Mouse (Mus musculus): ENCODE measurements at regions not wholly inside any gene's neighbourhood (a gene's known extent, or its start where the extent isn't known, plus 50 kb on each side); places are given as distances from the start of the nearest gene placed in this dataset.

DNA sequence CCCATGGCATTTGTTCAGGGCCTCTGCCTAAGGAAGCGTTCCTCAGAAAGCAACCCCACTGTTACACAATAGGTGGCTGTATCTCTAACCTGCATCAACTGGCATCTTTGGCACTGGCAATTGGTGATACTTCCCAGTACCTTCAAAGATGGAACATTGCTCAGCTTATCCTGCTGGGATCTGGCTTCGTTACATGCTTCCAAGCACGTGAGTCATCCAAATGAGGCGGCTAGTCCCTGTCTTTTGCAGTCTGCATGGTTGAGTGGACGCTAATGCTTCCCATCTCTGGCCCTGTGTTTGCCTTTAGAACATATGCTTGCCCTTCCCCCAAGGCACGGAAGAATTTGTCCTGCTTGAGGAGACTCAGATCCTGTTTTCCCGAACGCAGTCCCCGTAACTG, 380.2 kb downstream of the Atp23 start:
- Histone ChIP-seq H3K4me1 (replicated peaks) (peaks cover 12% of the 10 kb centered on the region), H3K36me3 (no peaks in the 10 kb centered on the region), H3K27ac (replicated peaks) (no peak overlapping the region), H3K9me3 (peaks cover 6% of the 10 kb centered on the region; the same call in 1 of the 2 replicates), H3K4me3 (no peak overlapping the region), H3K9ac (no peak overlapping the region), H3K4me2 (no peak overlapping the region), H3K27me3 (no peaks in the 10 kb centered on the region)
- 49% methylated on average over 9 of the region's 9 CpGs for WGBS
- ATAC-seq (ENCODE audit: low read depth): no peak

DNA sequence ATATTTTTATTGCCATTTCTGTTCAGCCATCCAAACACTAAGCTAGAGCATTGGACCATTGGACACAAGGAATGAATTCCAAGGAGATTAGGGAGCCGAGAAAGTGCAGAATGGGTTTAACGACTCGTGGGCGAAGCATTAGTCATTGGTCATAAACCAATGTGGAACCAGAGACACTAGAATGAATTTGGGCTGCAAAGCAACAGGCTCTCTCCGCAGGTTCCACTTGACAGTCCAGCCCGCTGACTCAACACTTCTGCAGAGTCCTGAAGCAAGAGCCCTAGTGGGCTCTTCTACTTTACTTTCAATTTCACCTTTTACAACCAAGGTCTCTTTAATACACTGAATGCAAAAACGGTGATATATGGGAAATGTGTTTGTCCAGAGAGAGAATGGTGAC, 388.0 kb downstream of the Atp23 start:
- Histone ChIP-seq H3K9ac (no peak overlapping the region), H3K27me3 (no peaks in the 10 kb centered on the region), H3K9me3 (peaks cover 6% of the 10 kb centered on the region; the same call in 1 of the 2 replicates), H3K27ac (replicated peaks) (no peak overlapping the region), H3K4me3 (no peak overlapping the region), H3K4me2 (no peak overlapping the region), H3K4me1 (replicated peaks) (no peaks in the 10 kb centered on the region), H3K36me3 (no peaks in the 10 kb centered on the region)
- no peak for ATAC-seq (ENCODE audit: low read depth)
- 54% methylated on average over 7 of the region's 7 CpGs for WGBS

DNA sequence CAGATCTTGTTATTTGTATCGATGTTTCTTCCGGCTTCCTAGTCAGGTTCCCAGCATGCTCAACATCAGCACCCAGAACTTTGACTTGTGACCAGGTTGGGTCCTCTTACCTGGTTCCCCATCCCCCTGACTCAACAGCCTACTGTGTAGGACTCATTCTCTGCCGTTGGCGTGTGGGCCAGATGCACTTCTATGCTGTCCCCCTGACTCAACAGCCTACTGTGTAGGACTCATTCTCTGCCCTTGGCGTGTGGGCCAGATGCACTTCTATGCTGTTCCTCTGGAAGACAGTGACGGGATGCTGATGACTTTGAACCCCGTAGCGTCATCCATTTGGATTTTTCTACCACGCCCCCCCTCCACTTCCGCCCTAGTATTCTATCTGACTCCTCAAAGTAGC, 389.6 kb downstream of the Atp23 start:
- H3K27ac ChIP-seq (replicated peaks): no peak overlapping the region
- H3K9me3 ChIP-seq: no peaks in the 10 kb centered on the region
- H3K27me3 ChIP-seq: no peaks in the 10 kb centered on the region
- H3K36me3 ChIP-seq: no peaks in the 10 kb centered on the region
- WGBS: 96% methylated on average over 10 of the region's 10 CpGs
- ATAC-seq (ENCODE audit: low read depth): no peak
- no peaks in the 10 kb centered on the region for H3K4me1 ChIP-seq (replicated peaks)
- no peak overlapping the region for H3K4me2 ChIP-seq
- no peak overlapping the region for H3K9ac ChIP-seq
- H3K4me3 ChIP-seq: no peak overlapping the region

DNA sequence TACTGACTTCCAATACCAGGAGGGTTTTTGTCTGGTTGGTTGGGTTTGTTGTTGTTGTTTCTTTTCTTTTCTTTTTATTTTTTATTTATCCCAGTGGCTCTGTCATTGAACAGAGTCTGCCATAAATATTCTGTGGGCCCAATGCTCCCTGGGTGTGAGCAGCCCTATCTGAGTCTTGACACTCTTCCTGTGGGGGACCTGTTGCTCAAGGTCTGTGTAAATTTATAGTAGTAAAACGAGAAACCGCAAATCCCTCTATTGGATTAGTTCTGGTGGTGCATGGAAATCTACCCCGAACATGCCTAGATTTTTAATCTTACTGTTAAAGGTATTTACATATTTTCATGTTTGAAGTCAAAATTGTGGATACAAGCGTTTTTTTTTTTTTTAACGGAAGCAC, 395.2 kb downstream of the Atp23 start:
- no peak overlapping the region for H3K4me3 ChIP-seq
- no peaks in the 10 kb centered on the region for H3K27me3 ChIP-seq
- no peaks in the 10 kb centered on the region for H3K4me1 ChIP-seq (replicated peaks)
- no peak overlapping the region for H3K27ac ChIP-seq (replicated peaks)
- no peaks in the 10 kb centered on the region for H3K9me3 ChIP-seq
- no peaks in the 10 kb centered on the region for H3K36me3 ChIP-seq
- 88% methylated on average over 5 of the region's 5 CpGs for WGBS
- no peak overlapping the region for H3K9ac ChIP-seq
- no peak for ATAC-seq (ENCODE audit: low read depth)
- H3K4me2 ChIP-seq: no peak overlapping the region

DNA sequence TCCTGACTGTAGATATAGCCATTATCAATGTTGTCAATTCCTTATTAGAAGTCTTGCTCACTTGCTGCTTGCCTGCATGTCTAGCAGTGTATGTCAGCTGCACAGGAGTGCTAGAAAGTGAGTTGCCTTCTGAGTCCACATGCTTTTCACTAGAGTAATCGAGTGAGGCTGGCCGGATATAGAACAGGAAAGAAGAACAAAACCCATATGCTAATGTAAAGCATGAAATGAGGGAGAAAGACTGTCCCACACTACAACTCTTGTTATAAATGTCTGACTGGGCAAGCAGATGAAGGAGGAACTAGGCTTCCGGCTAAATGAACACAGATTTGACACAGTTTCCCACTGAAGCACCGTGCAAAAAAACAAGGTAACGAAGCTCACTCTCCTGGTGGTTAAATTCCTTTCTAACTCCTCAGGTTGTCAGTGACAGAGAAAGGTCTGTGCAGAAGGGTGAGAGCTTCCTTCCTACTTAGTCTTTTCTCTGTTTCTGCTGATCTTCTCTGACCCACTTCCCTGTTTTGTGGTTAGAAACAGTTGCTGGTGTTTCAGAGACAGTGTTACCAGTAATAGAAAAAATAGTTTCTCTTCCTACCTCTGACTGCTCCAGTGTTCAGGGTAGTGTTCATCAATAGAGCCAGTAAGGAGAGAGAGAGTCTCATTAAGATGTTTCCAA, 399.0 kb downstream of the Atp23 start:
- H3K27ac ChIP-seq (replicated peaks): no peak overlapping the region
- no peak overlapping the region for H3K4me2 ChIP-seq
- H3K36me3 ChIP-seq: no peaks in the 10 kb centered on the region
- H3K4me3 ChIP-seq: no peak overlapping the region
- ATAC-seq (ENCODE audit: low read depth): no peak
- H3K9ac ChIP-seq: no peak overlapping the region
- WGBS: 53% methylated on average over 5 of the region's 5 CpGs
- no peaks in the 10 kb centered on the region for H3K9me3 ChIP-seq
- H3K27me3 ChIP-seq: no peaks in the 10 kb centered on the region
- no peaks in the 10 kb centered on the region for H3K4me1 ChIP-seq (replicated peaks)

DNA sequence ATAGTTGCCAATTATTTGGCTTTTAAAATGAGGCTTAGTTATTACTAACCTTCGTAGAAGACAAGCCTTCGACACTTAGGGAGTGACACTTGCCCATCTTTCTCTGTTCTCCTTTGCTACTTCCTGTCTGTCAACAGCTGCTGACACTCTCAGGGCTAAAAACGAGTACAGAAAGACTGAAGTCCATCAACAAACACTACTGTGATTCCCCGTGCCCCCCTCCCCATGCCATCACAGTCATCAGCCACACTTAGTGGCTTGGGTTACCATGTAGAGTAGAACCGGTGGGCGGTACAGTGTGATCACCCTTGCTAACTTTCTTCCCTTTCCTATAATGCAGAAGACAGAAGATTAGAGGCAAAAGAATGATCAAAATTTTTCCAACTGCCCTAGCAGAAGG, 402.4 kb downstream of the Atp23 start:
- no peaks in the 10 kb centered on the region for H3K9me3 ChIP-seq
- no peak for ATAC-seq (ENCODE audit: low read depth)

DNA sequence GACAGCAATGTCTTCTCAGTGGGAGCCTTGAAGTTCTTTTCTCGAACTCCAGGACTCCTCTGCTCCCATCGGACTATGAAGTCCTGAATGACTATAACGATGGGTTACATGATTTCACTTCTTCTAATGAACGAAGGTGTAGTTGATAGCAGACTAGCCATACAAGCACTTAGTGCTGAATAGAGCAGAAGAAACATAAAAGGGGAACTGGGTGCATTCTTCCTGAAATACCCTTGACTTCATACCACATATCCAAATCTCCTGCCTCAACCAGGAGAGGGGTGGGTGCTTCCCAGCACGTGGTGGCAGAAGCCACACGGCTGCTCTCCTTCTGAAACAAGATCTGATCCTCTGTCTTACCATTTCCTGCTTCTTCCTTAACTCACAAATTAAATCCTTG, 407.4 kb downstream of the Atp23 start:
- Histone ChIP-seq H3K4me1 (replicated peaks) (no peaks in the 10 kb centered on the region), H3K27me3 (no peaks in the 10 kb centered on the region), H3K27ac (replicated peaks) (no peak overlapping the region), H3K4me2 (no peak overlapping the region), H3K9me3 (no peaks in the 10 kb centered on the region), H3K36me3 (no peaks in the 10 kb centered on the region), H3K4me3 (no peak overlapping the region), H3K9ac (no peak overlapping the region)
- 89% methylated on average over 6 of the region's 6 CpGs for WGBS
- ATAC-seq (ENCODE audit: low read depth): no peak

More for the DNA sequence above, 402.4 kb downstream of the Atp23 start:
- Histone ChIP-seq H3K4me3 (no peak overlapping the region), H3K4me1 (replicated peaks) (no peaks in the 10 kb centered on the region), H3K4me2 (no peak overlapping the region), H3K27me3 (no peaks in the 10 kb centered on the region), H3K27ac (replicated peaks) (no peak overlapping the region), H3K9ac (no peak overlapping the region), H3K36me3 (no peaks in the 10 kb centered on the region)
- 85% methylated on average over 6 of the region's 6 CpGs for WGBS

DNA sequence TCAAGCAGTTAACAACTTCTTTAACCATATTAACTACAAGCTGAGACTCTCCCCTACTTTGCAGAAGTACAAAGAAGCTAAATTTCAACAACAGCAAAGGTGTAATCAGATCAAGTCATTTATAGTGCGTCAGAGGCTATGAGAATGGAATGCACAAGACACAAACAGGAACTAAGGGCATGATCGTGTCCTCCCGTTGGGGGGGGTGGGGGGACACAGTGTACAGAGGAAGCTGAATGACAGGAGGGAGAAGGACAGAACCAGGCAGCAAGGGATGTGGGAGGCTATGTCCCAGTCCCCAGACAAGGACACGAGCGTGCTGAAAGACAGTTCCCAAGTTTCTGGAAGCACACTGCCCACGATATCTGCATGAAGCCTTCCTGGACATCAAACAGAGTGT, 408.9 kb downstream of the Atp23 start:
- 84% methylated on average over 6 of the region's 6 CpGs for WGBS
- no peak overlapping the region for H3K4me2 ChIP-seq
- no peaks in the 10 kb centered on the region for H3K9me3 ChIP-seq
- H3K27ac ChIP-seq (replicated peaks): no peak overlapping the region
- H3K4me1 ChIP-seq (replicated peaks): no peaks in the 10 kb centered on the region
- H3K4me3 ChIP-seq: no peak overlapping the region
- ATAC-seq (ENCODE audit: low read depth): no peak
- no peaks in the 10 kb centered on the region for H3K27me3 ChIP-seq
- no peak overlapping the region for H3K9ac ChIP-seq
- no peaks in the 10 kb centered on the region for H3K36me3 ChIP-seq

DNA sequence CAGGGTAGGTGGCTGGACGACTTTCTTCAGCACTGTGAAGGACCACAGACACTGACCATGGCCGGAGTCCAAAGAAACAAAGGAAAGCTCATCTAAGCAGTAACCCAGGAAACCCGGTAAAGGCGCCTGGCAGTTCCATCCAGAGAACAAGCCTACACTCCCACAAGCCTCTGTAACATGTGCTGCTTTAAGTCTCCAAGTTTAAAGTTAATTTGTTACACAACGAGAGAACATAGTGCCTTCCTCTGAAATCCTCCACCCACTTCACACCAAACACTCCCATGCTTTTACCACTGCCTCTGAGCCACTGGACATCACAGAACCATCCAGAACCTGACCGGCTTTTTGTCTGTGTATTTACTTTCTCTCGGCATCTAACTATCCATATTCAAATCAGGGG, 416.0 kb downstream of the Atp23 start:
- 88% methylated on average over 7 of the region's 7 CpGs for WGBS
- H3K4me1 ChIP-seq (replicated peaks): no peaks in the 10 kb centered on the region
- H3K9me3 ChIP-seq: 0 out of 2 replicates have a peak, but pooled peaks cover 3% of the 10 kb centered on the region
- H3K4me3 ChIP-seq: no peak overlapping the region
- no peak overlapping the region for H3K27ac ChIP-seq (replicated peaks)
- H3K36me3 ChIP-seq: no peaks in the 10 kb centered on the region
- H3K4me2 ChIP-seq: no peak overlapping the region
- H3K9ac ChIP-seq: no peak overlapping the region
- H3K27me3 ChIP-seq: no peaks in the 10 kb centered on the region
- ATAC-seq (ENCODE audit: low read depth): no peak

DNA sequence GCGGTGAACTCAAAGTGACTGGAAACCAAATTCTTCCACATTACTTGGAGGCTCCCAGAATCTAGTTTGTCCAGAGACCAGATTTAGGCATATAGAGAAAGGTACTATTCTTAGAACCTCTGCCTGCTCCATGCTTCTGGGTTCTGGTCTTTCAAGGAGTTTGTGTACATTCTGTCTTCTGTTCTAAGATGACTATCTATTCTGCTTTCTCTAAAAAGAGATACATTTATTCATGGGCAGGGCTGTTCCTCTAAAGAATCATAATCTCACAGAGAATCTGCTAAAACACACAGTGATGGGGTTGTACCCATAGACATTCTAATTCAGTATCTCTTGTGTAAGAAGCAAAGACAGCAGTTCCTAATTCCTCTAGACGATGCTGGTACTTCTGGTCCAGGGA, 417.7 kb downstream of the Atp23 start:
- H3K4me1 ChIP-seq (replicated peaks): no peaks in the 10 kb centered on the region
- no peak overlapping the region for H3K9ac ChIP-seq
- H3K27ac ChIP-seq (replicated peaks): no peak overlapping the region
- no peaks in the 10 kb centered on the region for H3K27me3 ChIP-seq
- no peaks in the 10 kb centered on the region for H3K36me3 ChIP-seq
- H3K9me3 ChIP-seq: 0 out of 2 replicates have a peak, but pooled peaks cover 3% of the 10 kb centered on the region
- 93% methylated on average over 2 of the region's 2 CpGs for WGBS
- H3K4me3 ChIP-seq: no peak overlapping the region
- ATAC-seq (ENCODE audit: low read depth): no peak
- H3K4me2 ChIP-seq: no peak overlapping the region

DNA sequence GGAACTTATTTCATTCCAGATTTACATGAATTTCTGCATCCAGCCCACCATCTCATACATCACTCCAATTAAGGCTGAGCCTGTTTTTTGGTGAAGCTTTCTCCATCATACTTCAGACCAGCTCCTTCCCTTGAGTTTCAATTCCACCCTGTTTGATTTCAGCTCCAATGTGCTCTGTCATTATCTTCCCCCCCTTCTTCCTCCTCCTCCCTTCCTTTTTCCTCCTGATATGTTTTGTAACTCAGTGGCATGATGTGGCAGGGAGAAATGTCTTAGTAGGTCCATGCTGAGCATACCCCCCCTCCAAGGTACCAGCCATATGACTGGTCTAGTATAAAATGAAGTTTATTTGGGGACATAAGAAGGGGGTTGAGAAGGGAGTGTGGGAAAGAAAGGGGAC, 420.8 kb downstream of the Atp23 start:
- H3K4me2 ChIP-seq: no peak overlapping the region
- no peak overlapping the region for H3K9ac ChIP-seq
- ATAC-seq (ENCODE audit: low read depth): no peak
- H3K4me1 ChIP-seq (replicated peaks): no peaks in the 10 kb centered on the region
- no peaks in the 10 kb centered on the region for H3K36me3 ChIP-seq
- H3K4me3 ChIP-seq: no peak overlapping the region
- H3K27ac ChIP-seq (replicated peaks): no peak overlapping the region
- no peaks in the 10 kb centered on the region for H3K27me3 ChIP-seq
- 0 out of 2 replicates have a peak, but pooled peaks cover 3% of the 10 kb centered on the region for H3K9me3 ChIP-seq

DNA sequence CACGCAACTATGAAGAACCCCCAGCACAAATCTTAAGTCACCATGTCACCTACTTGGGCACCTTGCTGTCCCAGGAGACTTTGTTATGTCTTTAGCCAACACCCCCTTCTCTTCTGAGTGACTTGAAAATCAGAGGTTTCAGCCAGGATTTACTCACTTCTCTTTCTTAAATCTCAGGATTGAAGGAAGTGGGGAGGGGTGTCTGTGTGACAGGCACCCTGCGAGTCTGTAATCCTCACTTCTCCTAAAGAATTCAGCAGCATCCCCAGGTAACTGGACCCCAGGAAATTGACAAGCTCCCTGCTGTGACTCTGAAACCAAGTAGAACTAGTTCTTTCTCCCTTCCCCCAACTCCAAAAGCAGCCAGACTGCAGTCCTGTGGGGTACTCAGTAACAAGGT, 421.4 kb downstream of the Atp23 start:
- no peaks in the 10 kb centered on the region for H3K36me3 ChIP-seq
- H3K9ac ChIP-seq: no peak overlapping the region
- no peak for ATAC-seq (ENCODE audit: low read depth)
- WGBS: 62% methylated on average over 2 of the region's 2 CpGs
- no peak overlapping the region for H3K4me3 ChIP-seq
- H3K4me1 ChIP-seq (replicated peaks): no peaks in the 10 kb centered on the region
- no peak overlapping the region for H3K27ac ChIP-seq (replicated peaks)
- H3K9me3 ChIP-seq: 0 out of 2 replicates have a peak, but pooled peaks cover 3% of the 10 kb centered on the region
- H3K4me2 ChIP-seq: no peak overlapping the region
- no peaks in the 10 kb centered on the region for H3K27me3 ChIP-seq

DNA sequence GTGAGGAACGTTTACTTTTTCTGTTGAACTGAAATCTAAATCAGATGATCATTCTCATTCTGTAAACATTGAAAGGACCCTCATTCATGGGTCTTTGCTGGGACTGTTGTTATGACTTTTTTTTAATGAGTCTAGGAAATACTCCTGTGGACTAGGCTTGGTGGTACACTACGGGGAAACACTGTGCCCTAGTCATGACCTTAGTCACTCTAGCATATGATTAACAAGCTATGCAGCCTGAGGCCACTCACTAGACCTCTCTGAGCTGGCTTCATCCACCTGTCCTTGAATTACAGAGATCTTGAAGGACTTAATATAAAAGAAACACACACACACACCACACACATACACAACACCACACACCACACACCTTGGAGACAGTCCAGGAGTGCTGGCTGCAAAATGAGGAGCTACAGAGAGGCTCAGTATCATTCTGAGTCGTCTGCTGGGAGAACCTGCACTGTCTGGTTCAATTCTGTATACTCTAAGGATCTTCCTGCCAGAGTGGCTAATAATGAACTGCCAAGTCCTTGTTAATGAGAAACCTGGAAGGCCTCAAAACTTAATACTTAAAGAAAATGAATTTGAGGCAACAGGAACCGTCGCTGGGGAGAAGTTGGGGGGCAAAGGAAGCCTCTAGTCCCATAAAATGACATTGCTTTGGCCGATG, 428.0 kb downstream of the Atp23 start:
- 75% methylated on average over 6 of the region's 6 CpGs for WGBS
- Histone ChIP-seq H3K27me3 (no peaks in the 10 kb centered on the region), H3K4me2 (no peak overlapping the region), H3K9ac (no peak overlapping the region), H3K4me1 (replicated peaks) (no peaks in the 10 kb centered on the region), H3K27ac (replicated peaks) (no peak overlapping the region), H3K9me3 (no peaks in the 10 kb centered on the region), H3K4me3 (no peak overlapping the region), H3K36me3 (no peaks in the 10 kb centered on the region)
- no peak for ATAC-seq (ENCODE audit: low read depth)

Measured in neural tube, embryonic 13.5 days (tissue).